Mouse (Mus musculus) c-Kit-positive CD71-positive TER-119-negative erythroid progenitor cells, embryonic 14.5 days (primary cell): ENCODE results near the gene Gpd2.
A peak's percentile ranks its signal among the peaks of the same experiment; 100 is the strongest.

Experiments used
- DNase-seq: peaks from one replicate; pipeline ENCODE4 v3.0.0-alpha.2; 2013; ENCODE audit warnings: low read depth

Gene Gpd2

GRCm38 (mm10) chr2:57237475-57237919 is at the start of gene Gpd2:
Gene Gpd2, plus strand, starts transcription at chr2:57237635.
- DNase-seq = no peak

GRCm38 (mm10) chr2:57188237-57188636 is 49.2 kb upstream of the Gpd2 start:
- DNase-seq = no peak

GRCm38 (mm10) chr2:57190884-57191283 is 46.6 kb upstream of the Gpd2 start:
- DNase-seq = no peak

GRCm38 (mm10) chr2:57199046-57199445 is 38.4 kb upstream of the Gpd2 start:
- no peak for DNase-seq

- DNase-seq = no peak
Observed at GRCm38 (mm10) chr2:57208472-57209083, 28.9 kb upstream of the Gpd2 start.

GRCm38 (mm10) chr2:57211049-57212001 is 26.1 kb upstream of the Gpd2 start:
- DNase-seq = no peak

GRCm38 (mm10) chr2:57213364-57213763 is 24.1 kb upstream of the Gpd2 start:
- no peak for DNase-seq

GRCm38 (mm10) chr2:57223288-57224026 is 14.0 kb upstream of the Gpd2 start:
- DNase-seq = no peak

GRCm38 (mm10) chr2:57225236-57225635 is 12.2 kb upstream of the Gpd2 start:
- DNase-seq = no peak

- DNase-seq = no peak
Observed at GRCm38 (mm10) chr2:57227425-57227824, 10.0 kb upstream of the Gpd2 start.

- DNase-seq = no peak
Observed at GRCm38 (mm10) chr2:57229647-57230240, 7.7 kb upstream of the Gpd2 start.

- no peak for DNase-seq
Observed at GRCm38 (mm10) chr2:57231432-57231831, 6.0 kb upstream of the Gpd2 start.

GRCm38 (mm10) chr2:57232328-57232727 is 5.1 kb upstream of the Gpd2 start:
- no peak for DNase-seq

GRCm38 (mm10) chr2:57236246-57236645 is 1.2 kb upstream of the Gpd2 start:
- DNase-seq = no peak

GRCm38 (mm10) chr2:57237026-57237425 is 409 bp upstream of the Gpd2 start:
- no peak for DNase-seq

- DNase-seq = peak; percentile 75
Observed at GRCm38 (mm10) chr2:57237920-57238613, 632 bp downstream of the Gpd2 start.

GRCm38 (mm10) chr2:57238614-57239165 is 1.3 kb downstream of the Gpd2 start:
- DNase-seq = peak; percentile 40

- DNase-seq = no peak
Observed at GRCm38 (mm10) chr2:57239356-57239755, 1.9 kb downstream of the Gpd2 start.

GRCm38 (mm10) chr2:57243987-57244386 is 6.6 kb downstream of the Gpd2 start:
- DNase-seq = no peak

- no peak for DNase-seq
Observed at GRCm38 (mm10) chr2:57245721-57246328, 8.4 kb downstream of the Gpd2 start.

GRCm38 (mm10) chr2:57250113-57250512 is 12.7 kb downstream of the Gpd2 start:
- no peak for DNase-seq
